Mouse (Mus musculus) neural tube, embryonic 11.5 days (tissue): ENCODE data around the gene Sp9. TPM values are rescaled to one million over a fixed set of nuclear protein-coding genes. Genes with fewer than 3 reads are reported as not detected.
A peak's percentile ranks its signal among the peaks of the same experiment; 100 is the strongest.

Experiments
- ATAC-seq: fragments of 200-750 bp; cut with Nextera tagmentation; 2 replicates; pipeline ENCODE4 v1.8.0; 2017; ENCODE audit warnings: moderate number of reproducible peaks, mild to moderate bottlenecking, moderate TSS enrichment, moderate library complexity; ENCODE audit not compliant: insufficient read depth, low FRiP score, low TSS enrichment
- DNase-seq: peaks from one replicate; pipeline ENCODE4 v3.0.0-alpha.2; 2015; ENCODE audit warnings: low spot score
- H3K27ac ChIP-seq: fragments of 300-500 bp; sonication (generic); 2 replicates; pipeline ENCODE4 v1.5.1; 2014; ENCODE audit warnings: low read depth, mild to moderate bottlenecking, low read length
- H3K27me3 ChIP-seq: fragments of 300-500 bp; sonication (generic); 2 replicates; pipeline ENCODE4 v1.6.1; 2014; ENCODE audit warnings: mild to moderate bottlenecking, low read length, mixed read lengths; ENCODE audit not compliant: control insufficient read depth, insufficient read depth
- H3K36me3 ChIP-seq: fragments of 300-500 bp; sonication (generic); 2 replicates; pipeline ENCODE4 v1.6.1; 2014; ENCODE audit warnings: mild to moderate bottlenecking, low read length, moderate library complexity, mixed read lengths; ENCODE audit not compliant: control insufficient read depth, insufficient read depth
- H3K4me1 ChIP-seq: fragments of 300-500 bp; sonication (generic); 2 replicates; pipeline ENCODE4 v1.6.1; 2014; ENCODE audit warnings: low read length, mixed read lengths; ENCODE audit not compliant: control insufficient read depth, insufficient read depth
- H3K4me2 ChIP-seq: fragments of 300-500 bp; sonication (generic); 2 replicates; pipeline ENCODE4 v1.6.1; 2014; ENCODE audit warnings: low read depth, mild to moderate bottlenecking, moderate library complexity
- H3K4me3 ChIP-seq: fragments of 300-500 bp; sonication (generic); 2 replicates; pipeline ENCODE4 v1.5.1; 2014; ENCODE audit warnings: low read depth, low read length
- H3K9ac ChIP-seq: fragments of 300-500 bp; sonication (generic); 2 replicates; pipeline ENCODE4 v1.6.1; 2014; ENCODE audit warnings: mild to moderate bottlenecking, low read length
- H3K9me3 ChIP-seq: fragments of 300-500 bp; sonication (generic); 2 replicates; pipeline ENCODE4 v1.6.1; 2016; ENCODE audit warnings: low read length; ENCODE audit not compliant: control insufficient read depth
- WGBS: fragments of 180-500 bp; shearing (Covaris S2); extraction: QIAGEN DNeasy Blood & Tissue Kit; methylation state at CpG from one replicate; pipeline ENCODE4 v1.1.7; 2014; 5-methylcytosine and 5-hydroxymethylcytosine counted together
- polyA plus RNA-seq: library from polyadenylated mRNA; unstranded; fragments of >200 nt; fragmentation: Nextera tagmentation; extraction: Ambion mirVana; gene quantifications from 2 replicates; pipeline ENCODE4 v1.2.1, GENCODE M21; 2014

The Sp9 gene
- polyA plus RNA-seq, 1 experiment from 2014 or later: 2.0 TPM

- under 1% methylated on average over 55 of the region's 55 CpGs for whole genome bisulfite sequencing
- no peaks in the 10 kb centered on the region for H3K36me3 ChIP-seq
- H3K27me3 ChIP-seq: peaks cover 78% of the 10 kb centered on the region
- peak overlapping the region; percentile 53 for H3K4me2 ChIP-seq
- H3K27ac ChIP-seq: no peak overlapping the region; the same call in 1 of the 2 replicates
- DNase-seq (peak; percentile 34), ATAC-seq (no peak)
- no peaks in the 10 kb centered on the region for H3K9me3 ChIP-seq
- H3K9ac ChIP-seq: peak overlapping the region; percentile 55
- H3K4me1 ChIP-seq: peaks cover 26% of the 10 kb centered on the region
- peak overlapping the region; percentile 43 for H3K4me3 ChIP-seq
Observed at GRCm38 (mm10) chr2:73272351-73273248, 875 bp downstream of the Sp9 start.

GRCm38 (mm10) chr2:73273249-73274118, 1.8 kb downstream of the Sp9 start:
- Histone ChIP-seq H3K4me3 (peak overlapping the region; percentile 43), H3K36me3 (no peaks in the 10 kb centered on the region), H3K9me3 (no peaks in the 10 kb centered on the region), H3K27ac (no peak overlapping the region; the same call in 1 of the 2 replicates), H3K9ac (peak overlapping the region; percentile 55), H3K4me1 (peaks cover 28% of the 10 kb centered on the region), H3K27me3 (peaks cover 75% of the 10 kb centered on the region), H3K4me2 (peak overlapping the region; percentile 53)
- DNase-seq (peak; percentile 66), ATAC-seq (peak; percentile 22; the same call in 1 of the 2 replicates)
- under 1% methylated on average over 76 of the region's 110 CpGs for WGBS

DNA sequence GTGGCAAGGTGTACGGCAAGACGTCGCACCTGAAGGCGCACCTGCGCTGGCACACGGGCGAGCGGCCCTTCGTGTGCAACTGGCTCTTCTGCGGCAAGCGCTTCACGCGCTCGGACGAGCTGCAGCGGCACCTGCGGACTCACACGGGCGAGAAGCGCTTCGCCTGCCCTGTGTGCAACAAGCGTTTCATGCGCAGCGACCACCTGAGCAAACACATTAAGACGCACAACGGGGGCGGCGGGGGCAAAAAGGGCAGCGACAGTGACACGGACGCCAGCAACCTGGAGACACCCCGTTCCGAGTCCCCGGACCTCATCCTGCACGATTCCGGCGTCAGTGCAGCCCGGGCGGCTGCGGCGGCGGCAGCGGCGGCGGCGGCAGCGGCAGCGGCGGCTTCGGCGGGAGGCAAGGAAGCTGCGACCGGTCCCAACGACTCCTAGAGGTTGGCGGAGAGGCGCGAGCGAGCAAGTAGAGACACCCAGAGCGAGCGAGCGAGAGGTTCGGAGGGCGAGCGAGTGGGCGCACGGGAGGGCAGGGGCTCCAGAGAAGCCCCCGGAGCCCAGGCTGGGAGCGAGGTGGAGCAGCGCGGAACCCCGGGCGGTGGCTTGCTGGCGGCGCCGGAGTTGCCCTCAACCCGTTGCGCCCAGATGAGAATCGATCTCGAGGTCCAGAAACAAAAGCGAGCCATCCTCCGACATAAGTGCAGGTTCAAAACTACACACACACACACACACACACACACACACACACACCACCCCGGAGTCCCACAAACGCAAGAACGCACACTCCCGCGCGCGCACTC, 2.6 kb downstream of the Sp9 start:
- WGBS: under 1% methylated on average over 87 of the region's 88 CpGs
- peak overlapping the region; percentile 53 for H3K4me2 ChIP-seq
- H3K27ac ChIP-seq: no peak overlapping the region
- H3K4me1 ChIP-seq: peaks cover 28% of the 10 kb centered on the region
- peak overlapping the region; percentile 43 for H3K4me3 ChIP-seq
- H3K27me3 ChIP-seq: peaks cover 77% of the 10 kb centered on the region
- no peak for ATAC-seq
- no peaks in the 10 kb centered on the region for H3K36me3 ChIP-seq
- no peaks in the 10 kb centered on the region for H3K9me3 ChIP-seq
- DNase-seq: peak; percentile 74
- H3K9ac ChIP-seq: peak overlapping the region; percentile 55

- Histone ChIP-seq H3K27me3 (peaks cover 77% of the 10 kb centered on the region), H3K9me3 (no peaks in the 10 kb centered on the region), H3K4me1 (peaks cover 28% of the 10 kb centered on the region), H3K9ac (no peak overlapping the region), H3K4me2 (no peak overlapping the region), H3K4me3 (no peak overlapping the region), H3K36me3 (no peaks in the 10 kb centered on the region), H3K27ac (no peak overlapping the region)
- no peak for DNase-seq
- WGBS: 9% methylated on average over 8 of the region's 8 CpGs
- no peak for ATAC-seq
Observed at GRCm38 (mm10) chr2:73275261-73276040, 3.7 kb downstream of the Sp9 start.

GRCm38 (mm10) chr2:73276141-73276571, 4.4 kb downstream of the Sp9 start:
- peaks cover 24% of the 10 kb centered on the region for H3K4me1 ChIP-seq
- no peak overlapping the region for H3K4me3 ChIP-seq

DNA sequence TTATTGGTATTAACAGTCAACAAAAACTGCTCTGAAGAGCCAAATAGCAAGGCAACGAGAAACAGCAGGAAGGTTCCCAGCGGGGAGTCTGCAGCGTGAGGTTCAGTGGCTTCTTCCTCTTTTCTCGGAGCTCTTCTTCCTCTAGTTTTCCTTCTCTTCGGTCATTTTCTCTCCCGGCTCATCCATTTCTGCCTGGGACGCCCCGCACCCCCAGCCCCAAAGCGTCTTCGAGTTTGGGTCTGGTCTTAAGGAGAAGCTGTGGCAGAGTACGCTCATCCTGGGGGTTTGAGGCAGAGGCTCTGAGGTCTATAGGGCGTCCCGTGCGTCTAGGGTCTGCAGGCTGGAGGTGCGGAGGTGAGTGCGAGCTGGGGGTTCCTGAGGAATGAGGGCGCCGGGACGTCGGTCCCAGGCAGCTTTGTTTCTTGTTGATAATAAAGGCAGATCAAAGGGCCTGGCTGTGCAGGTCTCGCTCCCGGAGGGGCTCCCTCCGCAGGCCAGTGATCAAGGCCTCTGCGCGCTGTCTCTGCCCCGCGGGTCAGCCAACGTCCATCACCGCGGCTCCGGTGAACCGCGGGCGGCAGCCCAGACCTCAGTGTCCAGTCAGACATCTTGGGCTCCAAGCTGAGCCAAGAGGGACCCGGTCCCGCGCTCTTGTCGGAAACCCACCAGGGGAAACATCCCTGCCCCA, 5.4 kb downstream of the Sp9 start:
- Histone ChIP-seq H3K4me2 (peak overlapping the region; percentile 39), H3K4me1 (peaks cover 20% of the 10 kb centered on the region), H3K9ac (peak overlapping the region; percentile 42), H3K36me3 (no peaks in the 10 kb centered on the region), H3K9me3 (no peaks in the 10 kb centered on the region), H3K27ac (0 out of 2 replicates have a peak overlapping the region, but pooled peaks have one; percentile 58), H3K4me3 (peak overlapping the region; percentile 26), H3K27me3 (peaks cover 75% of the 10 kb centered on the region)
- under 1% methylated on average over 38 of the region's 38 CpGs for WGBS
- ATAC-seq (no peak), DNase-seq (peak; percentile 57)

More at GRCm38 (mm10) chr2:73276141-73276571, 4.4 kb downstream of the Sp9 start:
- ATAC-seq (no peak), DNase-seq (peak; percentile 58)
- Histone ChIP-seq H3K27ac (no peak overlapping the region), H3K27me3 (peaks cover 77% of the 10 kb centered on the region), H3K9me3 (no peaks in the 10 kb centered on the region), H3K36me3 (no peaks in the 10 kb centered on the region), H3K9ac (no peak overlapping the region), H3K4me2 (no peak overlapping the region)
- under 1% methylated on average over 6 of the region's 6 CpGs for WGBS

GRCm38 (mm10) chr2:73277709-73278075, 6.0 kb downstream of the Sp9 start:
- Histone ChIP-seq H3K9ac (peak overlapping the region; percentile 42), H3K27ac (no peak overlapping the region), H3K36me3 (no peaks in the 10 kb centered on the region), H3K4me2 (peak overlapping the region; percentile 39), H3K4me1 (peaks cover 19% of the 10 kb centered on the region), H3K9me3 (no peaks in the 10 kb centered on the region), H3K4me3 (peak overlapping the region; percentile 26), H3K27me3 (peaks cover 70% of the 10 kb centered on the region)
- ATAC-seq (no peak), DNase-seq (peak; percentile 55)
- 1% methylated on average over 18 of the region's 18 CpGs for WGBS
